Mouse (Mus musculus): ENCODE results near the gene Ube2g2. TPM values are rescaled to one million over a fixed set of nuclear protein-coding genes. Genes with fewer than 3 reads are reported as not detected.

Gene Ube2g2
- polyA plus RNA-seq, 1 experiment from 2014 or later = 47.6 TPM

GRCm38 (mm10) chr10:77604958-77605357 is 17.1 kb upstream of the Ube2g2 start:
- peaks cover 3% of the 10 kb centered on the region; the same call in 1 of the 2 replicates for H3K9me3 ChIP-seq (ENCODE audit: control insufficient read depth, low read length)
- H3K27me3 ChIP-seq (ENCODE audit: control insufficient read depth, insufficient read depth, low read length) = no peaks in the 10 kb centered on the region
- H3K4me3 ChIP-seq (ENCODE audit: low read depth, low read length) = no peak overlapping the region
- DNase-seq (ENCODE audit: low spot score, missing footprints) = no peak
- WGBS = 93% methylated on average over 5 of the region's 5 CpGs
- H3K36me3 ChIP-seq (ENCODE audit: control insufficient read depth, insufficient read depth, low read length) = peaks cover 4% of the 10 kb centered on the region; the same call in 1 of the 2 replicates
- peaks cover 13% of the 10 kb centered on the region for H3K4me1 ChIP-seq (ENCODE audit: control insufficient read depth, insufficient read depth, low read length)
- H3K4me2 ChIP-seq = no peak overlapping the region
- H3K27ac ChIP-seq (ENCODE audit: low read depth, low read length) = no peak overlapping the region
- ATAC-seq (ENCODE audit: low FRiP score) = no peak
- H3K9ac ChIP-seq (ENCODE audit: low read length) = no peak overlapping the region

- ATAC-seq (ENCODE audit: low FRiP score) (peak; percentile 14; the same call in 1 of the 2 replicates), DNase-seq (ENCODE audit: low spot score, missing footprints) (no peak)
- H3K9ac ChIP-seq (ENCODE audit: low read length) = peak overlapping the region; percentile 87
Observed at GRCm38 (mm10) chr10:77605368-77605767, 16.7 kb upstream of the Ube2g2 start.

GRCm38 (mm10) chr10:77605908-77606826 is 15.9 kb upstream of the Ube2g2 start, which contains the start of the genes Sumo3 and Gm49325:
Gene Sumo3 (plus strand): TSS chr10:77606097.
Gene Gm49325 (plus strand): TSS chr10:77606197.
- peak within 1 kb of the TSS; percentile 87 for H3K9ac ChIP-seq (ENCODE audit: low read length)
- H3K4me3 ChIP-seq (ENCODE audit: low read depth, low read length) = peak within 1 kb of the TSS; percentile 79
- DNase-seq (ENCODE audit: low spot score, missing footprints) = peak; percentile 100
- H3K27ac ChIP-seq (ENCODE audit: low read depth, low read length) = peak within 1 kb of the TSS; percentile 89
- H3K4me1 ChIP-seq (ENCODE audit: control insufficient read depth, insufficient read depth, low read length) = peaks cover 13% of the 10 kb centered on the region
- WGBS = under 1% methylated on average over 107 of the region's 119 CpGs
- ATAC-seq (ENCODE audit: low FRiP score) = peak; percentile 90
- H3K36me3 ChIP-seq (ENCODE audit: control insufficient read depth, insufficient read depth, low read length) = peaks cover 7% of the 10 kb centered on the region; the same call in 1 of the 2 replicates
- H3K4me2 ChIP-seq = peak within 1 kb of the TSS; percentile 79
- no peaks in the 10 kb centered on the region for H3K27me3 ChIP-seq (ENCODE audit: control insufficient read depth, insufficient read depth, low read length)
- H3K9me3 ChIP-seq (ENCODE audit: control insufficient read depth, low read length) = peaks cover 3% of the 10 kb centered on the region; the same call in 1 of the 2 replicates

More at GRCm38 (mm10) chr10:77605368-77605767, 16.7 kb upstream of the Ube2g2 start:
- peak overlapping the region; percentile 79 for H3K4me3 ChIP-seq (ENCODE audit: low read depth, low read length)
- peak overlapping the region; percentile 89; the same call in 1 of the 2 replicates for H3K27ac ChIP-seq (ENCODE audit: low read depth, low read length)
- H3K4me1 ChIP-seq (ENCODE audit: control insufficient read depth, insufficient read depth, low read length) = peaks cover 13% of the 10 kb centered on the region
- H3K27me3 ChIP-seq (ENCODE audit: control insufficient read depth, insufficient read depth, low read length) = no peaks in the 10 kb centered on the region
- H3K9me3 ChIP-seq (ENCODE audit: control insufficient read depth, low read length) = peaks cover 3% of the 10 kb centered on the region; the same call in 1 of the 2 replicates
- H3K4me2 ChIP-seq = peak overlapping the region; percentile 79; the same call in 1 of the 2 replicates
- H3K36me3 ChIP-seq (ENCODE audit: control insufficient read depth, insufficient read depth, low read length) = peaks cover 5% of the 10 kb centered on the region; the same call in 1 of the 2 replicates
- 43% methylated on average over 1 of the region's 1 CpGs for WGBS

GRCm38 (mm10) chr10:77606855-77607254 is 15.2 kb upstream of the Ube2g2 start:
- H3K36me3 ChIP-seq (ENCODE audit: control insufficient read depth, insufficient read depth, low read length) = peaks cover 7% of the 10 kb centered on the region; the same call in 1 of the 2 replicates
- peak overlapping the region; percentile 79 for H3K4me2 ChIP-seq
- H3K4me1 ChIP-seq (ENCODE audit: control insufficient read depth, insufficient read depth, low read length) = peaks cover 13% of the 10 kb centered on the region
- H3K27me3 ChIP-seq (ENCODE audit: control insufficient read depth, insufficient read depth, low read length) = no peaks in the 10 kb centered on the region
- peak overlapping the region; percentile 87 for H3K9ac ChIP-seq (ENCODE audit: low read length)
- peak overlapping the region; percentile 79 for H3K4me3 ChIP-seq (ENCODE audit: low read depth, low read length)
- peaks cover 3% of the 10 kb centered on the region; the same call in 1 of the 2 replicates for H3K9me3 ChIP-seq (ENCODE audit: control insufficient read depth, low read length)
- 48% methylated on average over 7 of the region's 7 CpGs for WGBS
- DNase-seq (ENCODE audit: low spot score, missing footprints) (no peak), ATAC-seq (ENCODE audit: low FRiP score) (no peak; the same call in 1 of the 2 replicates)
- H3K27ac ChIP-seq (ENCODE audit: low read depth, low read length) = no peak overlapping the region; the same call in 1 of the 2 replicates

- ATAC-seq (ENCODE audit: low FRiP score) = no peak
- peaks cover 7% of the 10 kb centered on the region; the same call in 1 of the 2 replicates for H3K36me3 ChIP-seq (ENCODE audit: control insufficient read depth, insufficient read depth, low read length)
- DNase-seq (ENCODE audit: low spot score, missing footprints) = peak; percentile 82
- no peak overlapping the region; the same call in 1 of the 2 replicates for H3K9ac ChIP-seq (ENCODE audit: low read length)
- H3K4me2 ChIP-seq = peak overlapping the region; percentile 79
- H3K27ac ChIP-seq (ENCODE audit: low read depth, low read length) = no peak overlapping the region
- H3K27me3 ChIP-seq (ENCODE audit: control insufficient read depth, insufficient read depth, low read length) = no peaks in the 10 kb centered on the region
- 76% methylated on average over 5 of the region's 5 CpGs for WGBS
- H3K4me1 ChIP-seq (ENCODE audit: control insufficient read depth, insufficient read depth, low read length) = peaks cover 13% of the 10 kb centered on the region
- H3K4me3 ChIP-seq (ENCODE audit: low read depth, low read length) = peak overlapping the region; percentile 79; the same call in 1 of the 2 replicates
- H3K9me3 ChIP-seq (ENCODE audit: control insufficient read depth, low read length) = peaks cover 3% of the 10 kb centered on the region; the same call in 1 of the 2 replicates
Observed at GRCm38 (mm10) chr10:77607441-77607840, 14.6 kb upstream of the Ube2g2 start.

GRCm38 (mm10) chr10:77608589-77608988 is 13.5 kb upstream of the Ube2g2 start:
- Histone ChIP-seq H3K4me1 (ENCODE audit: control insufficient read depth, insufficient read depth, low read length) (peaks cover 13% of the 10 kb centered on the region), H3K27ac (ENCODE audit: low read depth, low read length) (no peak overlapping the region), H3K27me3 (ENCODE audit: control insufficient read depth, insufficient read depth, low read length) (no peaks in the 10 kb centered on the region), H3K9ac (ENCODE audit: low read length) (no peak overlapping the region), H3K9me3 (ENCODE audit: control insufficient read depth, low read length) (peaks cover 3% of the 10 kb centered on the region; the same call in 1 of the 2 replicates), H3K4me3 (ENCODE audit: low read depth, low read length) (no peak overlapping the region), H3K4me2 (no peak overlapping the region), H3K36me3 (ENCODE audit: control insufficient read depth, insufficient read depth, low read length) (peaks cover 9% of the 10 kb centered on the region; the same call in 1 of the 2 replicates)
- DNase-seq (ENCODE audit: low spot score, missing footprints) (peak; percentile 71), ATAC-seq (ENCODE audit: low FRiP score) (no peak)
- WGBS = 89% methylated on average over 8 of the region's 8 CpGs

GRCm38 (mm10) chr10:77610221-77610961 is 11.7 kb upstream of the Ube2g2 start:
- ATAC-seq (ENCODE audit: low FRiP score) = no peak
- whole genome bisulfite sequencing = 92% methylated on average over 8 of the region's 8 CpGs
- H3K9ac ChIP-seq (ENCODE audit: low read length) = no peak overlapping the region

GRCm38 (mm10) chr10:77613409-77613808 is 8.7 kb upstream of the Ube2g2 start:
- no peaks in the 10 kb centered on the region for H3K4me1 ChIP-seq (ENCODE audit: control insufficient read depth, insufficient read depth, low read length)
- H3K4me2 ChIP-seq = no peak overlapping the region
- DNase-seq (ENCODE audit: low spot score, missing footprints) (no peak), ATAC-seq (ENCODE audit: low FRiP score) (no peak)
- 93% methylated on average over 3 of the region's 3 CpGs for WGBS
- H3K27ac ChIP-seq (ENCODE audit: low read depth, low read length) = no peak overlapping the region
- peaks cover 26% of the 10 kb centered on the region for H3K36me3 ChIP-seq (ENCODE audit: control insufficient read depth, insufficient read depth, low read length)
- no peak overlapping the region for H3K9ac ChIP-seq (ENCODE audit: low read length)
- no peaks in the 10 kb centered on the region for H3K27me3 ChIP-seq (ENCODE audit: control insufficient read depth, insufficient read depth, low read length)
- H3K4me3 ChIP-seq (ENCODE audit: low read depth, low read length) = no peak overlapping the region
- H3K9me3 ChIP-seq (ENCODE audit: control insufficient read depth, low read length) = no peaks in the 10 kb centered on the region

More at GRCm38 (mm10) chr10:77610221-77610961, 11.7 kb upstream of the Ube2g2 start:
- Histone ChIP-seq H3K9me3 (ENCODE audit: control insufficient read depth, low read length) (no peaks in the 10 kb centered on the region), H3K4me3 (ENCODE audit: low read depth, low read length) (no peak overlapping the region), H3K27ac (ENCODE audit: low read depth, low read length) (no peak overlapping the region), H3K4me1 (ENCODE audit: control insufficient read depth, insufficient read depth, low read length) (peaks cover 13% of the 10 kb centered on the region), H3K27me3 (ENCODE audit: control insufficient read depth, insufficient read depth, low read length) (no peaks in the 10 kb centered on the region), H3K36me3 (ENCODE audit: control insufficient read depth, insufficient read depth, low read length) (peaks cover 16% of the 10 kb centered on the region; the same call in 1 of the 2 replicates), H3K4me2 (no peak overlapping the region)
- peak; percentile 59 for DNase-seq (ENCODE audit: low spot score, missing footprints)
